Mouse (Mus musculus) ES-Bruce4 (cell line): ENCODE measurements around the gene Slc8a3. TPM values are rescaled to one million over a fixed set of nuclear protein-coding genes. Genes with fewer than 3 reads are reported as not detected.

Source experiments
- H3K27ac ChIP-seq: 2 replicates; pipeline ENCODE4 v1.5.1; 2012; ENCODE audit warnings: low read length, inconsistent platforms; ENCODE audit not compliant: insufficient read depth
- H3K27me3 ChIP-seq: 2 replicates; pipeline ENCODE4 v1.6.1; 2012; ENCODE audit warnings: mild to moderate bottlenecking, low read length, inconsistent platforms; ENCODE audit not compliant: control insufficient read depth, poor library complexity, insufficient read depth, severe bottlenecking
- H3K36me3 ChIP-seq: 2 replicates; pipeline ENCODE4 v1.6.1; 2012; ENCODE audit warnings: inconsistent platforms, mild to moderate bottlenecking, low read length, moderate library complexity; ENCODE audit not compliant: control insufficient read depth, poor library complexity, insufficient read depth, severe bottlenecking
- H3K4me1 ChIP-seq: one replicate; pipeline ENCODE4 v1.8.1; 2011; ENCODE audit warnings: low read length; ENCODE audit not compliant: control insufficient read depth, insufficient read depth
- H3K4me3 ChIP-seq: 2 replicates; pipeline ENCODE4 v1.5.1; 2011; ENCODE audit warnings: low read depth, mild to moderate bottlenecking, low read length
- H3K9ac ChIP-seq: 2 replicates; pipeline ENCODE4 v1.6.1; 2012; ENCODE audit warnings: low read depth, mild to moderate bottlenecking, inconsistent platforms; ENCODE audit not compliant: poor library complexity, severe bottlenecking
- H3K9me3 ChIP-seq: replicated peaks from 2 replicates; pipeline ENCODE4 v1.6.1; 2012; ENCODE audit warnings: mild to moderate bottlenecking, low read length, inconsistent platforms; ENCODE audit not compliant: control insufficient read depth, poor library complexity, insufficient read depth, severe bottlenecking
- CTCF ChIP-seq: IDR thresholded peaks from one replicate; pipeline ENCODE4 v1.8.1; 2011; ENCODE audit warnings: low read depth, low read length
- EP300 ChIP-seq: IDR thresholded peaks from 2 replicates; pipeline ENCODE4 v1.6.1; 2011; ENCODE audit warnings: low read depth, low read length; ENCODE audit not compliant: insufficient read depth
- POLR2A ChIP-seq: IDR thresholded peaks from one replicate; pipeline ENCODE4 v1.8.1; 2011; ENCODE audit warnings: low read length; ENCODE audit not compliant: insufficient read depth
- polyA plus RNA-seq: library from polyadenylated mRNA; stranded (reverse); fragments of >200 nt; gene quantifications from 2 replicates; pipeline ENCODE4 v1.2.4, GENCODE M21; 2011; ENCODE audit warnings: low read depth; ENCODE audit not compliant: missing spikeins, insufficient read depth, insufficient read length

The Slc8a3 gene
- polyA plus RNA-seq, 1 experiment, result 0.70 TPM

DNA sequence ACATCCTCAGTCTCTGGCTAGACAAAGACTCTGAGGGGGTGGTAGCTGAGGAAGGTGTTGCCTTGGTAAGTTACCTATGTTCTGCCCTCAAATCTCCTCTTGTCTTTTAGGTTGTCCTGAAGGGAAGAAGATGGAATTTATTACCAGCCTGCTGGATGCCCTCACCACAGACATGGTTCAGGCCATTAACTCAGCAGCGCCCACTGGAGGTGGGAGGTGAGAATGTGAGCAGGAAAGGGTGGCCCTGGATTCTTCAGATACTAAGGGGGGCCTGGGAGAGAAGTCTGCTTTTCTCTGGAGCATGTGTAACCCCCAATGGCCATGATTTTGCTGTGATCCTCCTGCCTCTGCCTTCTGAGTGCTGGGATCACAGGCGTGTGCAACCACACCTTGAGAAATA, 162.9 kb downstream of the Slc8a3 start:
- H3K4me1 ChIP-seq, result no peaks in the 10 kb centered on the region
- H3K4me3 ChIP-seq, result no peak overlapping the region
- TF ChIP-seq CTCF (peak; percentile 49), POLR2A (no peak)
- H3K9ac ChIP-seq, result no peak overlapping the region
- no peaks in the 10 kb centered on the region for H3K27me3 ChIP-seq
- H3K27ac ChIP-seq, result no peak overlapping the region
- H3K9me3 ChIP-seq, result no peaks in the 10 kb centered on the region
- no peaks in the 10 kb centered on the region for H3K36me3 ChIP-seq

DNA sequence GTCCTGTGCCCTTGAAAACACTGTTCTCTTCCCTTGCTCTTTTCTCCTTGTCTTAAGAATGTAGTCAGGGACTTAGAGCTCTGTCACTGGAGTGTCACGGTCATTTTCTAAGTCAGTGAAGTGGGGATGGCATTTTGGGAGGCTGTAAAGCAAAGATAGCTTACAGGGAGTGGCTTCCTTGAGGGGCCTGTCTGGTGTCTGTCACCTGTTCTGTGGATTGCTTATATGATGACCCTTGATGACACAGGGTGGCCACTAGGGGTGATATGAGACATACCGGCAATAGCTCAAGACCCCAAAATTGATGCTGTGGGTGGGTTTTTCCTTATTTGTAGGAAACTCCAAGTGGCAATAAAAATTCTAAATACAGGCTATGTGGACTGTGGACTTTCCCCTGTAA, 164.5 kb downstream of the Slc8a3 start:
- TF ChIP-seq EP300 (no peak), CTCF (no peak), POLR2A (no peak)
- Histone ChIP-seq H3K36me3 (no peaks in the 10 kb centered on the region), H3K9me3 (no peaks in the 10 kb centered on the region), H3K27ac (no peak overlapping the region), H3K9ac (no peak overlapping the region), H3K4me3 (no peak overlapping the region), H3K4me1 (no peaks in the 10 kb centered on the region), H3K27me3 (no peaks in the 10 kb centered on the region)

GRCm38 (mm10) chr12:81168031-81168430, 164.9 kb downstream of the Slc8a3 start:
- H3K9me3 ChIP-seq, result no peaks in the 10 kb centered on the region
- H3K9ac ChIP-seq, result no peak overlapping the region
- no peaks in the 10 kb centered on the region for H3K27me3 ChIP-seq
- H3K4me3 ChIP-seq, result no peak overlapping the region
- no peak for TF ChIP-seq CTCF
- H3K36me3 ChIP-seq, result no peaks in the 10 kb centered on the region
- no peaks in the 10 kb centered on the region for H3K4me1 ChIP-seq
- H3K27ac ChIP-seq, result no peak overlapping the region

DNA sequence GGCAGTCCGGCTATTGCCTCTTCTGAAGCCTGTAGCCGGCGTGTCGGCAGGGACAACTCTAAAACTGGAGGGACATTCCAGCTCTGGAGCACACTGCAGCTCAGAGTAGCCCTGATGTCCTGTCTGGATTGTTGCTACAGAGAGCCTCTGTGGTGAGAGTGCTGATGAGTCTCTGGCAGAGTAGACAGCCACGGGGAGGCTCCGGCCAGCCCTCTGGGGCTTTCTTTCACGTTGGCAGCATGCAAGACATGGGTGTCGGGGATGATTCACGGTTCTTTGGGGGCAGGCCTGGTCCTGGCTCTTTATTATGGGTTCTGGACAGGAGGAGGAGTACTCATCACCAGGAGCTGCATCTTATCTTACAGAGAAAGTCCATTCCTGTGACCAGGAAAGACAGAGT, 165.8 kb downstream of the Slc8a3 start:
- no peaks in the 10 kb centered on the region for H3K36me3 ChIP-seq
- TF ChIP-seq POLR2A, result no peak
- TF ChIP-seq CTCF, result no peak
- no peak for TF ChIP-seq EP300
- H3K9ac ChIP-seq, result no peak overlapping the region
- no peak overlapping the region for H3K4me3 ChIP-seq
- no peaks in the 10 kb centered on the region for H3K27me3 ChIP-seq
- H3K27ac ChIP-seq, result no peak overlapping the region
- H3K9me3 ChIP-seq, result no peaks in the 10 kb centered on the region
- H3K4me1 ChIP-seq, result no peaks in the 10 kb centered on the region

DNA sequence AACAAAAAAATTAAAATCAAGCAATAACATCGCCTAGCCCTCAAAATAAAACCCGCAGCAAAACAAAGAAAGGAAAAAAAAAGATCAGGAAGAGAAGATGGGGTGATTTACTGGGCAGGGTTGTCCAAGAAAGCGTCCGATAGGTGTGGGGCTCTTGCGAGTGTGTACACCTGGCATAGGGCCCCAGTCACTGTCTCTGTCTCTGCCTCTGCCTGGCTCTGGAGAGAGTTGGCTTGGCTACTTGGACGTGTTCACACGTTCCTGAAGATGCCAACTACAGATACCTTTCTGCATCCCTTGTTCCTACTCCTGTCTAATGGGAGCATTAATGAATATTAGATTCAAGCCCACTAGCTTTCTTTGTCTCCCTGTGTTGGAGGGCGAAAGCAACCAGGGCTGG, 166.4 kb downstream of the Slc8a3 start:
- no peak overlapping the region for H3K9ac ChIP-seq
- TF ChIP-seq POLR2A, result no peak
- no peak for TF ChIP-seq CTCF
- no peak for TF ChIP-seq EP300
- H3K4me3 ChIP-seq, result no peak overlapping the region
- H3K27me3 ChIP-seq, result no peaks in the 10 kb centered on the region
- no peaks in the 10 kb centered on the region for H3K4me1 ChIP-seq
- H3K36me3 ChIP-seq, result no peaks in the 10 kb centered on the region
- no peak overlapping the region for H3K27ac ChIP-seq
- H3K9me3 ChIP-seq, result no peaks in the 10 kb centered on the region

DNA sequence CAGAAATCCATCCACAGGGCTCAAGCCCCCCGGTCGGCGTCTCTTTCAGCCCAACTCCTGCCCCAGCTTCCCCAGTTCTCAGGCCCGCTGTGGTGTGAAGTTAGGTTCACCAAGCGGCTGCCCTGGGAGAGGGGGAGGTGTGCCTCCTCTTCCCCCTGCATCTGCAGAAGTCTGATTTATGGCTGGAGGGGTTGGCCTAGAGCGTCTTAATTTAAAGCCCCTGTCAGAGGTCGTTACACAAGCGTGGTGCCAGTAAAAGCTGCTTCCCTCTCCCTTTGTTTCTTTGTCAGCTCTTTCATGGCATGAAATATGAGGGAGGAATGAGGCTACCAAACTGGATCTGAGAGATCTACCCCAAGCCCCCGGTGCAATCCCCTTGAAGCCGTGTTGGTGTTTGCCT, 166.9 kb downstream of the Slc8a3 start:
- no peaks in the 10 kb centered on the region for H3K4me1 ChIP-seq
- H3K27me3 ChIP-seq, result no peaks in the 10 kb centered on the region
- H3K4me3 ChIP-seq, result no peak overlapping the region
- H3K36me3 ChIP-seq, result no peaks in the 10 kb centered on the region
- no peaks in the 10 kb centered on the region for H3K9me3 ChIP-seq
- H3K9ac ChIP-seq, result no peak overlapping the region
- H3K27ac ChIP-seq, result no peak overlapping the region
- TF ChIP-seq CTCF (no peak), EP300 (no peak), POLR2A (no peak)

- H3K27me3 ChIP-seq, result no peaks in the 10 kb centered on the region
- no peak for TF ChIP-seq POLR2A
- TF ChIP-seq EP300, result no peak
- no peak for TF ChIP-seq CTCF
- H3K36me3 ChIP-seq, result no peaks in the 10 kb centered on the region
- H3K9me3 ChIP-seq, result no peaks in the 10 kb centered on the region
- H3K27ac ChIP-seq, result no peak overlapping the region
- H3K9ac ChIP-seq, result no peak overlapping the region
- no peak overlapping the region for H3K4me3 ChIP-seq
- no peaks in the 10 kb centered on the region for H3K4me1 ChIP-seq
Measured at GRCm38 (mm10) chr12:81163566-81163965, 169.4 kb downstream of the Slc8a3 start.
